Mouse (Mus musculus) megakaryocyte, adult 5-6 weeks (primary cell): ENCODE results near the gene Opn3. TPM values are rescaled to one million over a fixed set of nuclear protein-coding genes. Genes with fewer than 3 reads are reported as not detected.

Source experiments
- ATAC-seq: 2 replicates; pipeline ENCODE4 v1.8.0; 2016; ENCODE audit warnings: mild to moderate bottlenecking, inconsistent platforms; ENCODE audit not compliant: poor library complexity, severe bottlenecking
- total RNA-seq, 2 experiments: library from RNA; stranded (forward) in 1 of 2; stranded (reverse) in 1 of 2; fragments of 153-499, 151-499 nt in 1 of 2; fragments of 221-1000, 200-1000 nt in 1 of 2; gene quantifications; 2 replicates each; pipeline versions ENCODE4 v1.2.3 to v1.2.4; 2015 to 2017

Opn3 gene
- 1.5 and 1.9 TPM in 2 replicates for total RNA-seq (2015)
- 0.37 and 1.7 TPM in 2 replicates for total RNA-seq (2017)

DNA sequence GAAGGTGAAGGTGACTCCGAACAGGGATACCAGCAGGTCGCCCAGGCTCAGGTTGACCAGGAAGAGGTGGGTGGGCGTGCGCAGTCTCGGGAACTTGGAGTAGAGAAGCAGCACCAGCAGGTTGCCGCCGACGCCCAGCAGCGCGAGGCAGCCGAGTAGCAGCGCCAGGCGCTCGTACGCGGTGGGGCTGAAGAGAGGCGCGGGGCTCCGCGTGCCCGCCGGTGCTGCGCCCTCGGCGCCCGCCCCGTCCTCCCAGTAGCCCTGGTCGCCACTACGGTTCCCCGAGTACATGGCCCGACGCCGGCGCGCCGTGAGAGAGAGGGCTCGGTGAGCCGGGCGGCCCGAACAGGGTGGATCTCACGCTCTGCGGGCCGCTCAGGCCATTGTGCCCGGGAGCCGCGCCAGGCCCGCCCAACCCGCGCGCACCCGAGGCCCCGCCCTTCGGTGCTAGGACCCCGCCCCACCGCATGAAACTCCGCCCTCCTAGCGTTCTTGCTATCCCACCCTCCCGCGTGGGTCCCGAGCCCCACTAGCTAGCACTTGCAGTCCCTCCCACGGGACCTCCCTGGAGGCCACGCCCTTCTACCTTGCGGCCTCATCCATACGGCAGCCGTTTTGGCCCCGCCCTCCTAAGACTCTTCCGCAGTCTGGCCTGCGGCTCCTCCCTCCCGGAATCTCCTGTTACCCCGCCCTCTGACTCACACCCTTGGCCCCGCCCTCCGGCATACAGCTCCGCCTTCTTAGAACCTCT lies at the start of gene Opn3, which contains the start of gene Chml:
TSS of gene Opn3 (minus strand) at position 531 of the 751 bp plus-strand sequence.
TSS of gene Chml (minus strand) at position 656 of the 751 bp plus-strand sequence.
- peak; percentile 83 for ATAC-seq

- no peak for ATAC-seq
These were observed 33.2 kb upstream of the Opn3 start for GRCm38 (mm10) chr1:175725771-175726170.

- ATAC-seq, result no peak
These were observed 24.3 kb upstream of the Opn3 start for GRCm38 (mm10) chr1:175716832-175717231.

DNA sequence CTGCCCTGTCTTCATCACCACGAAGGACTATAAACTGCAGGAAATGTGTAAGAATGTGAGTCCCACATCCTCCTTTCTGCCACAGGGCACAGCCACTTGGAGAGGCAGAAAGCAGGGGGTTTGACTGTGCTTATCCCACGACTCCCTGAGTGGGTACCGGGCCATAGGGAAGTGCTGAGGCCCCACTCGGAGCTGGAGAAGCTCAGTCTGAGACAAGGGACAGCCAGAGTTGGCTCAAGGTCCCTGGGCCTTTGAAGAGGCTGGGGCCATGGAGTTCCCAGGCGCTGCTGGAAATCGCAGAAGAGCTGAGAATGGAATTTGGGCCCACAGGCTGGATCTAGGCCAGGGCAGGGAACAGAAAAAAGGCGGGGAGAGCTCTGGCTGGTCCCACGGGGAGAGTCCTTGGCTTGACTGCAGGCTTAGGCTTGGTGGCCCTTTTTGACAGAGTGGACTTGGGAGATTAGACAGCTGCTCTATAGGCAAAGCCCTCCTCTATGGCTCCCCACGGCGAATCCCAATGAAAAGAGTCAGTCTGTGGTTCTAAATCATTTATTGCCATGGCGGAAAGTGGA lies 19.8 kb upstream of the Opn3 start:
- no peak for ATAC-seq

DNA sequence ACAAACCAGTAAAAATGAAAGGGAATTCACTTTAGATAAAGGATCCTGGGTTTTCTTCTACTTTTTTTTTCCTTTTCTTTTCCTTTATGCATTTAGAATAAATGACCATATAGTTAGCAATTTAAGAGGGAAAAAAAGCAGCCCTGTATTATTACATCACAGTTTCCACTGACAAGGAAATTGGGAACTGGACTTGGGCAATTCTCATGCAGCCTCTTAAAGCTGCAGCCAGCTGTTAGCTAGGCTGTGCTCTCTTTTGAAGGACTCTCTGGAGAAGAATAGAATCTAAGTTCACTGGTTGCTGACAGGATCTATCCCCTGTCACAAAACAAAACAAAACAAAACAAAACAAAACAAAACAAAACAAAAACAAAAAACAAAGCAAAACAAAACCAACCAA lies 15.4 kb upstream of the Opn3 start:
- ATAC-seq, result no peak

DNA sequence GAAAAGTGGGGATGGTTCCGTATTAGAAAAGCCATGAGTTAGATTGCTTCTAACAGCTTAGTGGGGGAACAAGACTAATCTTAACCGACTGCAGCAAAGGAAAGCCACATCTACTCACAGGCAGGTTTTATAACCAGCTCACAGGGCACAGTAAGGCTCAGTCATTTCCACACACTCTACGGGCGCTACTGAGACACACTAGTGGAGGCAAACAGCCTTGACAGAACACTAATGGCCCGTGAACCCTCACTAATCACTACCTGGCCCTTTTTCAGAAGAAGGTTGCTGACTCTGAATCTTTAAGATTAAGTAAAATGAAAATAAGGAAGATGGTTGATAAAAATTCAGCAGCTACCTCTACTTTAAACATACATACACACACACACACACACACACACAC lies 15.0 kb upstream of the Opn3 start:
- ATAC-seq, result no peak

DNA sequence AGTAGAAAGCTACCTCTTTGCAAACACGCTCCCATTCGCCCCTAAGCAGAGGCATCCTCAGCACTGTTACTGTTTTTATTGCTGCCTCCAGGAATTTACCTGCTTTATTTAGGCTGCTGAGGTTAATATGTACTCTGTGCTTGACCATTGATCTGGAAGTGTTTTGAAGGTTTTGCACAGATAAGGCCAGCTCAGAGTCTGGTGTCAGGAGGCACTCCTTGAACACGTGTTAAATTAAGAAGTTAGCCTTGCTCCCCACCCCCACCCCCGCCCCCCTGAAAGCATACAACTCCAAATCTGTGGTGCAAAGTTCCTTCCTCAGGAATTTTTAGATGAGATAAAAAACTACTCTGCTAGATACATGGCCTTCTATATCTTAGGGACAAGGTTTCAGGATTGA lies 8.6 kb upstream of the Opn3 start:
- ATAC-seq, result no peak

- no peak for ATAC-seq
These were observed 7.2 kb upstream of the Opn3 start for GRCm38 (mm10) chr1:175699796-175700195.

- ATAC-seq, result no peak
These were observed 6.8 kb upstream of the Opn3 start for GRCm38 (mm10) chr1:175699375-175699774.

DNA sequence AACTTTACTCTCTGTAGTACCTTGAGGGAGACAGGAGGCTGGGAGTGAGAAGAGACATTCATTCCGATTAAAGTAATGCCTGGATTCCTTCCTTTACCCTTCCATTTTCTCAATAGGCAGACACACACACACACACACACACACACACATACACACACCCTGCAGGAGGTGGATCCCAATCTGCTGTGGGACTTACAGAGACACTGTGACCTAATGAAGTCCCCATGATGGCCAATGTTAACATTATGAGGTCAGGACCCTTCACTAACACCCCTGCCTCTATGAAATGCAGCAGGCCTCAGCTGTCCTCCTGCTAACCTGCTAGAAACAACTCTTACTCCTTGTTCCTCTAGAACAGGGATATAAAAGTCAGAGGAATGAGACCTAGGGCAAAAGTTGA lies 5.7 kb upstream of the Opn3 start, which contains the start of gene Wdr64:
TSS of gene Wdr64 (plus strand) at position 301 of the 400 bp plus-strand sequence.
- ATAC-seq, result no peak

DNA sequence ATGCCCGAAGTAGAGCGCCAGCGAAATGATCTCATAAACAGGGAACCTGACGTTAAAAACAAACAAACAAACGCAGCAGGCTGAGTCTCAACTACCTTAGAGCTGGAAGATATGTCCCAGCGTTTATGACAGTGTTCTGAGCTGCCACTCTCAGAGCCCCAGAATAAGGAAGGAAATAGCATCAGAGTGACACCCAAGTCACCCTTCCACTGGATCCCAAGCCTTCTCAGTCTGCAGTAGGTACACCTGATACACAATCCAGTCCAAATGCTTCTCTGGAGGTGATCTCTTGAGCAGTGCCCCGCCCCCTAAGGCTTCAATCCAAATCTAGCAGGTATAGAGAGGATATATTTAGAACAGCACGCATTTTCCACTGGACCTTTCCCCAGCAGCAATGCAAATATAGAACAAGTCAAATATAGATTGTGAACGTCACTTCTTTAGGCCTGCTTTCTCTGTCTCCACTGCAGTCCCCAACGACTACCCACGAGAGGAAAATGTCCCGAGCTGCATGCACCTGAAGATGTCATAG lies 919 bp upstream of the Opn3 start:
- ATAC-seq, result peak; percentile 22

DNA sequence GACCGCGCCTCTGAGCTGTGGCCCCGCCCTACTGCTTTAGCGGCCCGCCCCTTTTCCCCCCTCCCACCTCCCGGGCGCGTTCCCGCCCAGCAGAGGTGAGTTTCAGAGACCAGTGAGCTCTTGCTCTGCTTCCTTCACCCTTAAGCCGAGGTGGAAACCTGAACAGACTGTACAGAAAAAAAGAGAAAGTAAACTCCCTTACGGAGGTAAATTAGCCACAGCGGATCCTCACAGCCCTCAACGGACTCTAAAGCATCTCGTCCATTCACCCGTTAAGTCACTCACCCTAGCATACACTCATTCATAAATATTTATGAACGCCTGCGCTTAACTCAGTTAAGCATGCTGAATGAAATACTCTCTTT lies 403 bp upstream of the Opn3 start:
- peak; percentile 3; the same call in 1 of the 2 replicates for ATAC-seq

DNA sequence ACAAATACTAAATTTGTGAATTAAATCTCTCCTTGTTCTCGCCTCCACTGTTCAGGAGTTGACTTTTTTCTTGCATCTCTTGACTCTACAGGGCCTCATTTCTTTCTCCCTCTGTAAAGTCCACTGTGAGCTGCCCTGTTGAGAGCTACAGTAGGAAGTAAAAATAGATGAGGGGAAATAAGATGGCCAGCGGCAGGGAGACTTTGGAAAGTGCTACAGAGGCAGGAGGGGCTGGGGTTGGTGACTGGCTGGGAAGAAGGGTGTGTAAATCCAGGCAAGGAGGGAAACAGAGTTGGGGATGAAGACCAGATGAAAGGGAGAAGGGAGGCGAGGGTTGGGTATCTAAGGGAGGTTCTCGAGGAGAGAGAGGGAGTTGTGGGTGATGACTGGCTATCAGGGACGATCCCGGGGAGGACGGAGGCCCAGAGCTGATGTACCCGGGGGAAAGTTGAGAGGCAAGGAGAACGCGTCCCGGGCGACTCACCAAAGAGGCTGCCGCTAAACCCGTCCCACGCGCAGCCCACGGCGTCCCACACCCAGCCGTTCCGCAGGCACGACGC lies 810 bp downstream of the Opn3 start:
- ATAC-seq, result peak; percentile 7; the same call in 1 of the 2 replicates

- ATAC-seq, result no peak
These were observed 11.6 kb downstream of the Opn3 start for GRCm38 (mm10) chr1:175680995-175681394.

GRCm38 (mm10) chr1:175677459-175677858 lies 15.1 kb downstream of the Opn3 start:
- no peak for ATAC-seq

GRCm38 (mm10) chr1:175675116-175675515 lies 17.5 kb downstream of the Opn3 start:
- ATAC-seq, result no peak

DNA sequence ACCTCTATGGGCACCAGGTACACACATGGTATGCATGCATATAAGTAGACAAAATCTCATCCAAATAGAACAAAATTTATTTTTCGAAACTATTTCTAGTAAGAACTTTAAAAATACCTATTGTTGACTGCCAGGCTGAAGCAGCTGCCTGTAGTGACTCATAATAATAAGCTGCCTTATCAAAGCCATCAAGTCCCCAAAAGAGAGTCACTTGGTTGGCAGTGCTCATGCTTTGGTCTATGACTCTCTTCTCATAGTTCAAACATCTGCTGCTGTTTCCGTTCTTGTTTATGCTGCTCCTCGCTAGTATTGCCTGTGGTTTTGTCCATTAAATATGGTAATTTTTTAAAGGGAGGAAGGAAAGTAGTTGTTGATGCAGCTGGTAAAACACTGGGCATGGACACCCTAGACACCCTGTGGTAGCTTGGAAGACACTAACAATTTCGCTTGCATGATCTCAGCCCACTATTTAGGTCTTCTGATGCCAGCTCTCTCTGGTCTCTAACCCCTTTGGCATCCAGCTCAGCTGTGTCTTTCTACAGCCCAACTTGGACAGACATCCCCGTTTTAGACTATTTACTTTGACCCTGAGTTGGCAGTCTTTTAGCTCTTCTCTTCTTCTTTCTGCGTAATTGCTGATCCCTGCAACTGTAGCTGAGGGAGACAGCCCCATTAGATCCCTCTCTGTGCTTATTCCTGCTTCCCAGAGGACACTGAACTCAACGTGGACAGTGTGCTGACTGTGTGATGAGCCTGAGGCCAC lies 18.8 kb downstream of the Opn3 start:
- ATAC-seq, result no peak

DNA sequence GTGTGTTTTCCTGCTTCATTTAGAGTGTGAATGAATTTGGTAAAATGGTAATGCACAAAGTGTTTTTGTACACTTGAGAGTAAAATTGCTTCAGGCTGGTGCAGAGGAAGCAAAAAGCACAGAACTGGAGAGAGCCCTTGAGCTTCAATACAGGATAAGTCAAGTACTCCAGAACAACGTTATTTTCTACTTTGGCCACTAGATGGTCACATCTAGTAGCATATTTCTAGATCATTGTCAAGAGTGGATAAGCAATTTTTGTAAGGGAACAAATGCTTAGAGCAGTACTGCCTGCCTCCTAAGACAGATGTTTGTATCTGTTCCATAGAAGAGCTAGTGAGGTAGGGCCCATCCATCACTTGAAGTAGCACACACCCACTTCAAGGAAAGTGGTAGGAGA lies 20.9 kb downstream of the Opn3 start:
- ATAC-seq, result no peak

DNA sequence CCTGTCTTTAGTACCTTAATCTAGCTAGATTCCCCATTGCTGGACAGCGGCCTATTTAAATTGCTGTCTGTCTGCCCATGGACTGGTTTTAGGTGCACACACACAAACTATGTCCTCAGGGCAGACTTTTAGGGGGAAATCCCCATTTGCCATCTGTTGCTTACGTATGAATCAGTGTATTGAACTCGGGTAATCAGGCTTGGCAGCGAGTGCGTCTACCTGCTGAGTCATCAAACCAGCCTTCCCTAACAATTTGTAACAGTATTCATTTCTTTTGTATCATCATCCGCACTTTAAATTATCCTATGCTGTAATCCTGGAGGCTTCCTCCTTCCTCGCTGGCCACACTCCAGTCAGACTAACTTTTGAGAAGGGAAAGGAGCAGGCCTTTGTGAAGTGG lies 22.5 kb downstream of the Opn3 start:
- no peak for ATAC-seq

- ATAC-seq, result peak; percentile 7; the same call in 1 of the 2 replicates
These were observed 23.1 kb downstream of the Opn3 start for GRCm38 (mm10) chr1:175669456-175669855.
